Mouse (Mus musculus) forebrain, embryonic 15.5 days (tissue): ENCODE data around the gene Kcnk15. TPM values are rescaled to one million over a fixed set of nuclear protein-coding genes. Genes with fewer than 3 reads are reported as not detected.

Source experiments
- ATAC-seq: fragments of 200-750 bp; cut with Nextera tagmentation; replicated peaks from 2 replicates; pipeline ENCODE4 v1.8.0; 2017; ENCODE audit warnings: mild to moderate bottlenecking, moderate TSS enrichment, moderate library complexity
- H3K27ac ChIP-seq: fragments of 300-500 bp; sonication (generic); replicated peaks from 2 replicates; pipeline ENCODE4 v1.5.1; 2015; ENCODE audit warnings: mild to moderate bottlenecking, inconsistent platforms
- H3K27me3 ChIP-seq: fragments of 300-500 bp; sonication (generic); 2 replicates; pipeline ENCODE4 v1.6.1; 2015; ENCODE audit warnings: inconsistent platforms
- H3K36me3 ChIP-seq: fragments of 300-500 bp; sonication (generic); 2 replicates; pipeline ENCODE4 v1.6.1; 2015; ENCODE audit warnings: mild to moderate bottlenecking, inconsistent platforms
- H3K4me1 ChIP-seq: fragments of 300-500 bp; sonication (generic); 2 replicates; pipeline ENCODE4 v1.6.1; 2015; ENCODE audit warnings: inconsistent platforms
- H3K4me2 ChIP-seq: fragments of 300-500 bp; sonication (generic); replicated peaks from 2 replicates; pipeline ENCODE4 v1.6.1; 2015; ENCODE audit warnings: mild to moderate bottlenecking, inconsistent platforms
- H3K4me3 ChIP-seq: fragments of 300-500 bp; sonication (generic); 2 replicates; pipeline ENCODE4 v1.5.1; 2015; ENCODE audit warnings: mild to moderate bottlenecking, inconsistent platforms
- H3K9ac ChIP-seq: fragments of 300-500 bp; sonication (generic); replicated peaks from 2 replicates; pipeline ENCODE4 v1.6.1; 2015; ENCODE audit warnings: mild to moderate bottlenecking, inconsistent platforms
- H3K9me3 ChIP-seq: fragments of 300-500 bp; sonication (generic); 2 replicates; pipeline ENCODE4 v1.6.1; 2016; ENCODE audit warnings: inconsistent platforms
- WGBS: fragments of 180-500 bp; shearing (Covaris S2); methylation state at CpG from one replicate; pipeline ENCODE4 v1.1.7; 2015; ENCODE audit warnings: mixed read lengths; 5-methylcytosine and 5-hydroxymethylcytosine counted together
- polyA plus RNA-seq: library from polyadenylated mRNA; unstranded; fragments of >200 nt; fragmentation: Nextera tagmentation; extraction: Ambion mirVana; gene quantifications from 2 replicates; pipeline ENCODE4 v1.2.1, GENCODE M21; 2015

The Kcnk15 gene
- polyA plus RNA-seq, 1 experiment from 2014 or later, result not detected

DNA sequence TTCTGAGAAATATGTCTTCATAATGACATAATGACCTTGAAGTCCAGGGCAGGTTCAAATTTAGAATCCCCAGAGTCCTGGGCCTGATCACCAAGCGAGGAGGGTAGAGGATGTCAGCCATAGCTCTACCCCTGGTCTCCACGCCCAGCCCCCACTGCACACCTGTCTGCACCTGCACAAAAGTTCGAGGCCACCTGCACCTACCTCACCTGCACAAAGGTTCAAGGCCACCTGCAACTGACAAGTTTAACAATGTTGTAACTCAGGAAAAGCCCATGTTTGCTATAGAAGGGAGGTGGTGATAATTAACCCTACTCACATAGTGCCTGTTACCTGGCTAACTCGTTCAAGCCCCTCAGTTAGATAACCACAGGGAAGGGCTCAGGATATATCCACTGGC is 49.0 kb downstream of the Kcnk15 start:
- Histone ChIP-seq H3K9me3 (no peaks in the 10 kb centered on the region), H3K4me1 (0 out of 2 replicates have a peak, but pooled peaks cover 3% of the 10 kb centered on the region), H3K9ac (no peak overlapping the region), H3K4me3 (no peak overlapping the region), H3K36me3 (no peaks in the 10 kb centered on the region), H3K27me3 (no peaks in the 10 kb centered on the region), H3K4me2 (no peak overlapping the region), H3K27ac (no peak overlapping the region)
- no peak for ATAC-seq
- 90% methylated on average over 4 of the region's 4 CpGs for WGBS

DNA sequence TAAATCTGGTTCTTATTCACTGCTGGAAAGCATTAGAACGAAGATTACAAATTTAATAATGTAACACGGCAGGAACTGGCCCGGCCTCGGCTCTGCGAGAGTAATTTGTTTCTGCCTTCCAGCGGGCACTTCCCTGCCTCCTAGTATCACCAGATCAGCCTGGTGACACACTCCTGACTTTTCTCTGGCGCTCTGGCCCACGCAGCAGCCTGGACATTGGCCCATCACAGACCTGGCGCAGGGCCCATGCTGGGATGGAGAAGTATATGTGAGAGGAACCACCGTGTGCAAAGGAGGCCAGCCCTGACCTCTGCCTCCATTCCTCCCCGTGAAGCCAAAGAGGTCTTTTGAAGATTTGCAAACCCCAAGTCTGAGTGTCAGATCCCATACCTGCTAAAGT is 50.0 kb downstream of the Kcnk15 start:
- WGBS, result 73% methylated on average over 11 of the region's 11 CpGs
- no peak overlapping the region for H3K4me2 ChIP-seq

GRCm38 (mm10) chr2:163904323-163904722 is 50.9 kb downstream of the Kcnk15 start:
- H3K4me2 ChIP-seq, result no peak overlapping the region
- WGBS, result 82% methylated on average over 4 of the region's 4 CpGs
- no peak for ATAC-seq
- no peak overlapping the region for H3K4me3 ChIP-seq
- H3K9ac ChIP-seq, result no peak overlapping the region
- no peak overlapping the region for H3K27ac ChIP-seq
- 0 out of 2 replicates have a peak, but pooled peaks cover 3% of the 10 kb centered on the region for H3K4me1 ChIP-seq
- no peaks in the 10 kb centered on the region for H3K27me3 ChIP-seq
- H3K9me3 ChIP-seq, result no peaks in the 10 kb centered on the region
- H3K36me3 ChIP-seq, result no peaks in the 10 kb centered on the region

More for the DNA sequence above, 50.0 kb downstream of the Kcnk15 start:
- Histone ChIP-seq H3K9ac (no peak overlapping the region), H3K4me3 (no peak overlapping the region), H3K27ac (no peak overlapping the region), H3K9me3 (no peaks in the 10 kb centered on the region), H3K27me3 (no peaks in the 10 kb centered on the region), H3K4me1 (0 out of 2 replicates have a peak, but pooled peaks cover 3% of the 10 kb centered on the region), H3K36me3 (no peaks in the 10 kb centered on the region)
- ATAC-seq, result no peak

DNA sequence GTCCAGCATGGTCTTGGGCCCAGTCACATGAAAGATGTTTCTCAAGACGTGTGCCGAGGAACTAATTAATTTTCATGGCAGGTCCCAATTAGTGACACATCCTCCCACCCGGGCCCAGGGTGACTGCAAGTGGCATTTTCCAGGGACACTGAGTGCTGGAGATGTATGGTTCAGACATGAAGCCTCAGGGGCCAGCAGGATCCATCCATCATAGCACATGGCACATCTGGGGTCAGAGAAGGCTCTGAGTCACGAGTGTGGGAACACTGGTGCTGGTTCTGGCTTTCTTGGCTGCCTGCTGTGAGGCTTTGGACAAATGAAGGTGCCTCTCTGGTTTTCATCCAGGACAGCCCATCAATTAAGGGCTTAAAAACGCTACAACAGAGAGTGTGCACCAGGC is 53.7 kb downstream of the Kcnk15 start:
- whole genome bisulfite sequencing, result 57% methylated on average over 5 of the region's 5 CpGs
- Histone ChIP-seq H3K4me2 (no peak overlapping the region), H3K9me3 (no peaks in the 10 kb centered on the region), H3K9ac (no peak overlapping the region), H3K27ac (no peak overlapping the region), H3K27me3 (no peaks in the 10 kb centered on the region), H3K36me3 (no peaks in the 10 kb centered on the region), H3K4me3 (no peak overlapping the region), H3K4me1 (peaks cover 4% of the 10 kb centered on the region)
- no peak for ATAC-seq

Other genes starting within 250 kb of the Kcnk15 start
- 27.9 and 28.8 TPM in 2 replicates for gene Serinc3, start 208.5 kb upstream of the Kcnk15 start, polyA plus RNA-seq
- gene Pkig, start 195.3 kb upstream of the Kcnk15 start, polyA plus RNA-seq, result 157 and 165 TPM in 2 replicates
- gene Ada, start 103.4 kb upstream of the Kcnk15 start, polyA plus RNA-seq, result 4.0 and 4.8 TPM in 2 replicates
- 0.14 and 0.25 TPM in 2 replicates for gene Ccn5, start 32.8 kb upstream of the Kcnk15 start, polyA plus RNA-seq
- gene Rims4, start 65.0 kb downstream of the Kcnk15 start, polyA plus RNA-seq, result 7.3 and 7.7 TPM in 2 replicates
- 431 and 450 TPM in 2 replicates for gene Ywhab, start 141.3 kb downstream of the Kcnk15 start, polyA plus RNA-seq
- gene Pabpc1l, start 171.8 kb downstream of the Kcnk15 start, polyA plus RNA-seq, result 2.9 and 4.2 TPM in 2 replicates
- gene Stk4, start 216.7 kb downstream of the Kcnk15 start, polyA plus RNA-seq, result 23.8 and 28.0 TPM in 2 replicates
- gene Tomm34, start 217.5 kb downstream of the Kcnk15 start, polyA plus RNA-seq, result 52.5 and 55.5 TPM in 2 replicates